10 mouse cellular contexts compared by ENCODE assay signal in the genomic region with DNA sequence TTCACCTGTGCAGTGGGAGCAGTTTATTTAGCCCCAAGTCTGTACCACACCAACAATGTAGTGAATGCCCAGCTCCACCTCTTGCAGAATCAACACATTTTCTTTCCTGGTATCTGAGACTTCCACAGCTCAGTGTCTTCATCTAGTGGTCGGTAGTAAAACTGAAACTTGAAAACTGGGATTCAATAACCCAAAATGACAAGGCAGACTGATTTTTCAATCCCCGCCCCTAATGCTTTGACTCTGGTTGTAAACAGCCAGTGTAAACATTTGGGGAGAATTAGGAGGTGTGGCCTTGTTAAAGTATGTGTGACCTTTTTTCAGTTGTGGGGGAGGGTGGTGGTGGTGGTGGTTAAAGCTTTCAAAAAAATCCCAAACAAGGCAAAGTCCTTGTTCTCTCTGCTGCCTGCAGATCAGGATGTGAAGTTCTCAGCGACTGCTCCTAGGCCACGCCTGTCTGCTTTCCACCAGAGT. TPM values are rescaled to one million over a fixed set of nuclear protein-coding genes. Genes with fewer than 3 reads are reported as not detected.
DNase-seq lines count a peak whose midpoint lies in the region; ATAC-seq lines count a peak whose summit lies in the region.
"Had no signal": no experiment of that assay in that cellular context is flagged by ENCODE, and none has a peak within 500 bp of the region (broad histone marks: within the 10 kb centered on the region; RNA-seq: fewer than 3 reads in every experiment).

No protein-coding gene starts in this region.

- no peak overlapping the region for H3K4me2 ChIP-seq in forebrain, embryonic 14.5 days (ENCODE audit: low read length)
- 0 out of 2 replicates have a peak overlapping the region, but pooled peaks have one; percentile 7 for H3K4me2 ChIP-seq in kidney, embryonic 16.5 days (replicated peaks; ENCODE audit: low read depth, low read length)

- H3K27me3 ChIP-seq in forebrain, embryonic 14.5 days (replicated peaks; ENCODE audit: control insufficient read depth, insufficient read depth, low read length): no peaks in the 10 kb centered on the region
- H3K27me3 ChIP-seq in forebrain, embryonic 10.5 days (ENCODE audit: poor library complexity, severe bottlenecking): no peaks in the 10 kb centered on the region
- no peaks in the 10 kb centered on the region for H3K27me3 ChIP-seq in kidney, embryonic 16.5 days (ENCODE audit: insufficient read depth, low read length)

- no peaks in the 10 kb centered on the region for H3K36me3 ChIP-seq in forebrain, embryonic 14.5 days (ENCODE audit: control insufficient read depth, insufficient read depth, low read length)
- no peaks in the 10 kb centered on the region for H3K36me3 ChIP-seq in forebrain, embryonic 10.5 days (replicated peaks)
- no peaks in the 10 kb centered on the region for H3K36me3 ChIP-seq in kidney, embryonic 16.5 days (ENCODE audit: insufficient read depth, low read length)

- no peak overlapping the region for H3K27ac ChIP-seq in forebrain, embryonic 14.5 days (ENCODE audit: low read depth, low read length)
- H3K27ac ChIP-seq in forebrain, embryonic 10.5 days: no peak overlapping the region
- no peak overlapping the region for H3K27ac ChIP-seq in kidney, embryonic 16.5 days (ENCODE audit: low read length)

- WGBS in forebrain, embryonic 14.5 days: 72% methylated on average over 4 of the region's 4 CpGs
- WGBS in forebrain, embryonic 10.5 days: 68% methylated on average over 4 of the region's 4 CpGs
- WGBS in kidney, embryonic 16.5 days: 31% methylated on average over 4 of the region's 4 CpGs

- H3K9ac ChIP-seq in forebrain, embryonic 14.5 days (ENCODE audit: low read length): no peak overlapping the region
- H3K9ac ChIP-seq in kidney, embryonic 16.5 days (replicated peaks; ENCODE audit: low read length): no peak overlapping the region

- H3K4me3 ChIP-seq in forebrain, embryonic 14.5 days (ENCODE audit: low read depth, low read length): no peak overlapping the region
- no peak overlapping the region for H3K4me3 ChIP-seq in forebrain, embryonic 10.5 days
- no peak overlapping the region for H3K4me3 ChIP-seq in kidney, embryonic 16.5 days (ENCODE audit: low read length)

- no peaks in the 10 kb centered on the region for H3K9me3 ChIP-seq in forebrain, embryonic 14.5 days (replicated peaks; ENCODE audit: control insufficient read depth, low read length)
- H3K9me3 ChIP-seq in forebrain, embryonic 10.5 days: no peaks in the 10 kb centered on the region
- H3K9me3 ChIP-seq in kidney, embryonic 16.5 days (ENCODE audit: low read length): no peaks in the 10 kb centered on the region

- H3K4me1 ChIP-seq in forebrain, embryonic 14.5 days (ENCODE audit: control insufficient read depth, insufficient read depth, low read length): no peaks in the 10 kb centered on the region
- peaks cover 7% of the 10 kb centered on the region; the same call in 1 of the 2 replicates for H3K4me1 ChIP-seq in forebrain, embryonic 10.5 days
- 0 out of 2 replicates have a peak, but pooled peaks cover 4% of the 10 kb centered on the region for H3K4me1 ChIP-seq in kidney, embryonic 16.5 days (ENCODE audit: insufficient read depth, low read length)

- DNase-seq in forebrain, embryonic 14.5 days (ENCODE audit: low spot score): peak; percentile 46
- DNase-seq in forebrain, embryonic 10.5 days (ENCODE audit: extremely low spot score, low spot score): no peak
- peak; percentile 14 to 16 for DNase-seq in right cerebral cortex, adult 2 months (ENCODE audit: low spot score in 2 of 2)
- DNase-seq in right cerebral cortex, postnatal 25 days: no peak
- no peak for DNase-seq in urinary bladder, postnatal 25 days (ENCODE audit: low spot score)
- DNase-seq in ovary, postnatal 36 days (ENCODE audit: low spot score): no peak

- 0 out of 2 replicates have a peak, but pooled peaks have one; percentile 20 for ATAC-seq in forebrain, embryonic 14.5 days
- ATAC-seq in kidney, embryonic 16.5 days (ENCODE audit: low FRiP score, low TSS enrichment): peak; percentile 71; the same call in 1 of the 2 replicates
- peak; percentile 39 for ATAC-seq in megakaryocyte progenitor cell, adult 5-6 weeks (replicated peaks; ENCODE audit: poor library complexity)

RNA-seq across cellular contexts. Expression of a gene that starts 1.7 kb away (rescaled TPM):
- polyA plus RNA-seq in forebrain, embryonic 14.5 days (2014; fragmentation: Nextera tagmentation; extraction: Ambion mirVana): not detected in 2 replicates
- 0.09 and 0.12 TPM in 2 replicates for polyA plus RNA-seq in forebrain, embryonic 10.5 days (2016; fragmentation: Nextera tagmentation; extraction: Ambion mirVana)
- 0.14 TPM in 2 replicates for polyA plus RNA-seq in kidney, embryonic 16.5 days (2015; fragmentation: Nextera tagmentation; extraction: Ambion mirVana)
- 0.35 and 0.46 TPM in 2 replicates for total RNA-seq in megakaryocyte progenitor cell, adult 5-6 weeks (2015)
- total RNA-seq in megakaryocyte progenitor cell, adult 5-6 weeks (2017): 0.30 TPM in 1 of 2 replicates, not detected in the other
- total RNA-seq: layer of hippocampus, postnatal 14 days had no signal

RNA-seq across cellular contexts. Expression of a gene that starts 45.4 kb away (rescaled TPM):
- not detected in 2 replicates for polyA plus RNA-seq in forebrain, embryonic 14.5 days (2014; fragmentation: Nextera tagmentation; extraction: Ambion mirVana)
- 0.07 and 0.15 TPM in 2 replicates for polyA plus RNA-seq in forebrain, embryonic 10.5 days (2016; fragmentation: Nextera tagmentation; extraction: Ambion mirVana)
- polyA plus RNA-seq in kidney, embryonic 16.5 days (2015; fragmentation: Nextera tagmentation; extraction: Ambion mirVana): 0.21 and 0.27 TPM in 2 replicates
- total RNA-seq in megakaryocyte progenitor cell, adult 5-6 weeks (2015): 1.0 and 2.2 TPM in 2 replicates
- 0.17 and 0.61 TPM in 2 replicates for total RNA-seq in megakaryocyte progenitor cell, adult 5-6 weeks (2017)
- total RNA-seq: layer of hippocampus, postnatal 14 days had no signal
- polyA plus RNA-seq: testis, adult 2 months had no signal

Comparison
In these comparisons a context has a peak if more than half of its experiments do, and no peak if none do; other contexts are left out.
1. DNase-seq: peak in forebrain, embryonic 14.5 days (single experiment) and right cerebral cortex, adult 2 months (2 of 2); none in forebrain, embryonic 10.5 days (single experiment), right cerebral cortex, postnatal 25 days (single experiment), urinary bladder, postnatal 25 days (single experiment) and ovary, postnatal 36 days (single experiment).
2. ATAC-seq: peak in every context shown above with its lines; median percentile 71 in kidney, embryonic 16.5 days; 39 in megakaryocyte progenitor cell, adult 5-6 weeks; 20 in forebrain, embryonic 14.5 days.